Mouse (Mus musculus) hindbrain, embryonic 12.5 days (tissue): ENCODE measurements around the gene Socs4. TPM values are rescaled to one million over a fixed set of nuclear protein-coding genes. Genes with fewer than 3 reads are reported as not detected.
A peak's percentile ranks its signal among the peaks of the same experiment; 100 is the strongest.

Experiments
- ATAC-seq: fragments of 200-750 bp; cut with Nextera tagmentation; 2 replicates; pipeline ENCODE4 v1.8.0; 2017; ENCODE audit warnings: moderate TSS enrichment; ENCODE audit not compliant: low FRiP score
- H3K27ac ChIP-seq: fragments of 300-500 bp; sonication (generic); 2 replicates; pipeline ENCODE4 v1.5.1; 2016; ENCODE audit warnings: mild to moderate bottlenecking
- H3K27me3 ChIP-seq: fragments of 300-500 bp; sonication (generic); 2 replicates; pipeline ENCODE4 v1.6.1; 2016; ENCODE audit warnings: mild to moderate bottlenecking
- H3K36me3 ChIP-seq: fragments of 300-500 bp; sonication (generic); 2 replicates; pipeline ENCODE4 v1.6.1; 2016; ENCODE audit warnings: mild to moderate bottlenecking
- H3K4me1 ChIP-seq: fragments of 300-500 bp; sonication (generic); 2 replicates; pipeline ENCODE4 v1.6.1; 2016
- H3K4me2 ChIP-seq: fragments of 300-500 bp; sonication (generic); replicated peaks from 2 replicates; pipeline ENCODE4 v1.6.1; 2016; ENCODE audit warnings: mild to moderate bottlenecking
- H3K4me3 ChIP-seq: fragments of 300-500 bp; sonication (generic); 2 replicates; pipeline ENCODE4 v1.5.1; 2016; ENCODE audit warnings: mild to moderate bottlenecking
- H3K9ac ChIP-seq: fragments of 300-500 bp; sonication (generic); 2 replicates; pipeline ENCODE4 v1.6.1; 2016; ENCODE audit warnings: mild to moderate bottlenecking, moderate library complexity
- H3K9me3 ChIP-seq: fragments of 300-500 bp; sonication (generic); replicated peaks from 2 replicates; pipeline ENCODE4 v1.6.1; 2016; ENCODE audit warnings: mild to moderate bottlenecking
- WGBS: fragments of 180-500 bp; shearing (Covaris S2); methylation state at CpG from one replicate; pipeline ENCODE4 v1.1.7; 2016; 5-methylcytosine and 5-hydroxymethylcytosine counted together
- polyA plus RNA-seq: library from polyadenylated mRNA; unstranded; fragments of >200 nt; fragmentation: Nextera tagmentation; extraction: Ambion mirVana; gene quantifications from 2 replicates; pipeline ENCODE4 v1.2.1, GENCODE M21; 2016

Gene Socs4
- polyA plus RNA-seq, 1 experiment from 2014 or later = 3.9 TPM

DNA sequence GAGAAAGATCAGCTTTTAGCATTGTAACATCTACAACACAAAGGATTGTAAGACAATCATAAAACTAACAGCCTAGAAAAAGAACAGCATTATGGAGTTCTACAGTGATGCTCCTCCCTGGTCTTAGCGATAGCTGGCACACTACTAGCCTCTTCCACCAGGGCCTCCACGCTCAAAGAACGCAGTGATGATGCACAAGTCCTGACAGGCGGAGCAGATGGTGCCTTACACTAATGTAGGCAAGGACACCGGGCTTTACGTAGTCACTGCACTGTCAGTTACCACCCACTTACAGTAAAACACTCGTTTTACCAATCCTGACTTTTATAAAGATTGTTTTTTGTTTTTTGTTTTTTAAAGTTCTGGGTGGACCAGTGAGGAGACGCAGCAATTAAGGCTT lies 10.9 kb upstream of the Socs4 start:
- WGBS = 93% methylated on average over 8 of the region's 8 CpGs
- H3K9me3 ChIP-seq = no peaks in the 10 kb centered on the region
- H3K4me3 ChIP-seq = no peak overlapping the region
- no peak for ATAC-seq
- no peaks in the 10 kb centered on the region for H3K27me3 ChIP-seq
- H3K4me1 ChIP-seq = no peaks in the 10 kb centered on the region
- H3K9ac ChIP-seq = no peak overlapping the region
- no peak overlapping the region for H3K27ac ChIP-seq
- no peak overlapping the region for H3K4me2 ChIP-seq
- H3K36me3 ChIP-seq = peaks cover 53% of the 10 kb centered on the region

DNA sequence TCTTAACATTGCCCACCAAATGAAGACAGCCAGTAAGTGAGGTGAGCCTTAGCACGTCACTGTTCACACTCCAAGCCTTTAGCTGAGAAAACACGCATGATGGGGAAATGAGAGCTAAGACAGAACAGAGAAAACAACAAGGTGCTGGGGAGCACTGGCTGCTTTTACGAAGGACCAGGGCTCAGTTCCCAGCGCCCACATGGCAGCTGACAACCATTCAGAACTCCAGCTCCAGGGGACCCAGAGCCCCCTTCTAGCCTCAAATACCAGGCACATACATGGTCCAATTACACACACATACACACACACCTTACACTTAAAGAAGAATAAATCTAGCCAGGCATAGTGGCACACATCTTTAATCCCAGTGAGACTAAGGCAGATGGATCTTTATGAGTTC lies 7.7 kb upstream of the Socs4 start:
- Histone ChIP-seq H3K4me3 (no peak overlapping the region), H3K36me3 (peaks cover 55% of the 10 kb centered on the region), H3K4me1 (no peaks in the 10 kb centered on the region), H3K27me3 (no peaks in the 10 kb centered on the region), H3K9ac (no peak overlapping the region), H3K27ac (no peak overlapping the region), H3K4me2 (no peak overlapping the region), H3K9me3 (no peaks in the 10 kb centered on the region)
- no peak for ATAC-seq
- WGBS = 94% methylated on average over 4 of the region's 4 CpGs

GRCm38 (mm10) chr14:47269706-47270105 lies 7.0 kb upstream of the Socs4 start:
- no peak for ATAC-seq
- no peaks in the 10 kb centered on the region for H3K9me3 ChIP-seq
- no peak overlapping the region for H3K4me2 ChIP-seq
- no peak overlapping the region for H3K4me3 ChIP-seq
- no peak overlapping the region for H3K9ac ChIP-seq
- peaks cover 55% of the 10 kb centered on the region for H3K36me3 ChIP-seq
- no peaks in the 10 kb centered on the region for H3K27me3 ChIP-seq
- 0 out of 2 replicates have a peak, but pooled peaks cover 2% of the 10 kb centered on the region for H3K4me1 ChIP-seq
- WGBS = 97% methylated on average over 2 of the region's 2 CpGs
- H3K27ac ChIP-seq = no peak overlapping the region

DNA sequence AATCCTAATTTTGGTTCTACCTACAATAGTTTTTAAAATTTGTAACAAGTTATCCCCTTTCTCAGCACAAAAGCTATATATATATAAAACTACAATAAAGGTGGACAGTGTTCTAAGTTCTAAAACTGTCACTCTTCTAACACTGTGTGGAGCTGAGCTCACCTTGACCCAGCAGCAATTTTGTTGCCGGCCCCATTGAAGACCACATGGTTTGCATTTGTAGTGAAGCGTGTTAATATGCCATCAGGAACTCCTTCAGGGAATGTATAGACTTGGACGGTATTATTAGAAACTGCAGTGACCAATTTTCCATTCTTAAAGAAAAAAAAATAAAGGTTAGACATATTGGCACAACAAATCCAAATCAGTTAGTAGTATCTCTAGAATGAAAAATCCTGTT lies 3.0 kb upstream of the Socs4 start:
- Histone ChIP-seq H3K4me1 (peaks cover 12% of the 10 kb centered on the region), H3K27ac (no peak overlapping the region), H3K4me3 (no peak overlapping the region), H3K36me3 (peaks cover 28% of the 10 kb centered on the region), H3K9me3 (no peaks in the 10 kb centered on the region), H3K4me2 (no peak overlapping the region), H3K27me3 (no peaks in the 10 kb centered on the region), H3K9ac (no peak overlapping the region)
- no peak for ATAC-seq
- 76% methylated on average over 3 of the region's 3 CpGs for WGBS

DNA sequence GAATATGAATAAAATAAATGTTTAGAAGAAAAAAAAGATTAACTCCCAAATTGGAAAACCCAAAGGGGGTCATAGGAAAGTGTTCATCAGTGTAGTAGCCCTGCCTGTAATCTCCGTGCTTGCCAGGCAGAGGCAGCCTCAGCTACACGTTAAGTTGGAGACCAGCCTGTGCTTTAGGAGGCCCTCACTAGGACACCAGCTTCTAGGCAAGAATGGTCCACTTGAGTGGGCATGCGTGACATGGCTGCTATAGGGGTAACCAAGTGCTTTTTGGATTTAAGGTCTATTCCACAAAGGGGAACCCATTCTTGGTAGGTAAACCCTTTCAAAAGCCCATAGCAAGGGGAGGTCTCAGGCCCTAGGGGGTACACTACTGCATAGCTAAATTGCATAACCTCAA lies 1.3 kb upstream of the Socs4 start:
- H3K27me3 ChIP-seq = no peaks in the 10 kb centered on the region
- ATAC-seq = no peak
- peaks cover 19% of the 10 kb centered on the region; the same call in 1 of the 2 replicates for H3K36me3 ChIP-seq
- H3K4me3 ChIP-seq = peak overlapping the region; percentile 86
- H3K9ac ChIP-seq = no peak overlapping the region
- peaks cover 12% of the 10 kb centered on the region for H3K4me1 ChIP-seq
- no peak overlapping the region for H3K27ac ChIP-seq
- WGBS = 19% methylated on average over 3 of the region's 3 CpGs
- no peaks in the 10 kb centered on the region for H3K9me3 ChIP-seq
- H3K4me2 ChIP-seq = peak overlapping the region; percentile 65

- H3K4me3 ChIP-seq = peak overlapping the region; percentile 86
Observed at GRCm38 (mm10) chr14:47276036-47276603, 611 bp upstream of the Socs4 start.

DNA sequence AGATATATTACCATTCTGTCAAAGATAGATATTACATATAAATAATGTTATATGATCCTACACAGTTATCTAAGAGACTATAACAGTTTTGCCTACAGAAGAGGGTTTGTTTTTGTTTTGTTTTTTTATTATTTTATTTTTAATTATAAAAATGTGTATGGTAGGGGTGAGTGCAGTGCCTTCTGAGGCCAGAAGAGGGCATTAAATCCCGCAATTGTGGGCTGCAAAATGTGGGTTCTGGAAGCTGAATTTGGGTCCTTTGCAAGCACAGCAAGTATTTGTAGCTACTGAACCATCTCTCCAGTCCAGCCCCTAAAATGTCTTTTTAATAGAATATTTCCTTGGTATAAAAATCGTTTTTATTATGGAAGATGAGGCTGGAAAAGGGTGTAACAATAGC lies 2.3 kb downstream of the Socs4 start:
- Histone ChIP-seq H3K4me2 (no peak overlapping the region), H3K9me3 (no peaks in the 10 kb centered on the region), H3K36me3 (0 out of 2 replicates have a peak, but pooled peaks cover 3% of the 10 kb centered on the region), H3K4me3 (no peak overlapping the region), H3K9ac (no peak overlapping the region), H3K27ac (no peak overlapping the region), H3K27me3 (no peaks in the 10 kb centered on the region), H3K4me1 (peaks cover 12% of the 10 kb centered on the region)
- 82% methylated on average over 2 of the region's 2 CpGs for WGBS
- ATAC-seq = no peak

More at GRCm38 (mm10) chr14:47276036-47276603, 611 bp upstream of the Socs4 start:
- Histone ChIP-seq H3K27ac (peak overlapping the region; percentile 97), H3K9me3 (no peaks in the 10 kb centered on the region), H3K4me2 (peak overlapping the region; percentile 65), H3K9ac (peak overlapping the region; percentile 90), H3K36me3 (peaks cover 14% of the 10 kb centered on the region; the same call in 1 of the 2 replicates), H3K4me1 (peaks cover 12% of the 10 kb centered on the region), H3K27me3 (no peaks in the 10 kb centered on the region)
- ATAC-seq = peak; percentile 7
- WGBS = 3% methylated on average over 22 of the region's 22 CpGs

DNA sequence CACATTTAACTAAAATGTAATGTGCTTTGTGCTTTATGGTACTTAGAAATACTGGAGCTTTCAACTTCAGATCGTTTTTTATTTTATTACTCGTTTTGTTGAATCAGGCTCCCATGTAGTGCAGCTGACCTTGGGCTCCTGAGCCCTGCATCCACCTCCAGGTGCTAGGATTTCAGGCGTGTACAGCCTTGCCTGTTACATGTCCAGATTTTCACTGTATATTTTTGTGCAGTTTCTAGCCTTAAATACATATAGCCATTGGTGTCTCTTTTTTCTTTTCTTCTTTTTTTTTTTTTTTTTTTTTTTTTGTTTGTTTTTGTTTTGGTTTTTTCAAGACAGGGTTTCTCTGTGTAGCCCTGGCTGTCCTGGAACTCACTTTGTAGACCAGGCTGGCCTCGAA lies 4.8 kb downstream of the Socs4 start:
- Histone ChIP-seq H3K4me1 (peaks cover 4% of the 10 kb centered on the region; the same call in 1 of the 2 replicates), H3K27me3 (no peaks in the 10 kb centered on the region), H3K4me3 (no peak overlapping the region), H3K27ac (no peak overlapping the region), H3K9me3 (no peaks in the 10 kb centered on the region), H3K9ac (no peak overlapping the region), H3K36me3 (0 out of 2 replicates have a peak, but pooled peaks cover 3% of the 10 kb centered on the region), H3K4me2 (no peak overlapping the region)
- ATAC-seq = no peak
- WGBS = 92% methylated on average over 4 of the region's 4 CpGs

DNA sequence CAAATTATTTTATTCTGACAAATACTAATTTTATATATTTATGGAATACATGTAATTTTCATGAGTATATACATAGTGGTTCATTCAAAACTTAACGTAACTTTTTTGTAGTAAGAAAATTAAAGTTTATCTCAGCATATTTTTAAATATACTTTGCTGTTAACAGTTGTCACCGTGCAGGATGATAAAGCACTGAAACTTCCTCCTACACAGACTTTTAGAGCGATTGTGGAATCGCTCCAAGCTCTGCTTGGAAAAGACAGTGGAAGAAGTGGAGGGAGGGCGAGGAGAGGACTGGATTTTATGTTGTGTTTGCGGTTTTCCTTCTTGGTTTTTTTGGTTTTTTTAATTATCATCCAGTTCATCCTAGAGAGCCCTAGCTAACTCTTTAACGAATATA lies 6.8 kb downstream of the Socs4 start:
- no peak overlapping the region for H3K27ac ChIP-seq
- no peak overlapping the region for H3K4me2 ChIP-seq
- ATAC-seq = no peak
- H3K4me1 ChIP-seq = no peaks in the 10 kb centered on the region
- no peaks in the 10 kb centered on the region for H3K27me3 ChIP-seq
- no peak overlapping the region for H3K9ac ChIP-seq
- no peak overlapping the region for H3K4me3 ChIP-seq
- WGBS = 92% methylated on average over 7 of the region's 7 CpGs
- H3K36me3 ChIP-seq = 0 out of 2 replicates have a peak, but pooled peaks cover 3% of the 10 kb centered on the region
- H3K9me3 ChIP-seq = no peaks in the 10 kb centered on the region

- ATAC-seq = no peak
- H3K4me2 ChIP-seq = no peak overlapping the region
- WGBS = 93% methylated on average over 2 of the region's 2 CpGs
- no peak overlapping the region for H3K4me3 ChIP-seq
- no peaks in the 10 kb centered on the region for H3K9me3 ChIP-seq
- H3K36me3 ChIP-seq = peaks cover 8% of the 10 kb centered on the region
- no peaks in the 10 kb centered on the region for H3K27me3 ChIP-seq
- H3K9ac ChIP-seq = no peak overlapping the region
- no peak overlapping the region for H3K27ac ChIP-seq
- H3K4me1 ChIP-seq = no peaks in the 10 kb centered on the region
Observed at GRCm38 (mm10) chr14:47285271-47285670, 8.5 kb downstream of the Socs4 start.

DNA sequence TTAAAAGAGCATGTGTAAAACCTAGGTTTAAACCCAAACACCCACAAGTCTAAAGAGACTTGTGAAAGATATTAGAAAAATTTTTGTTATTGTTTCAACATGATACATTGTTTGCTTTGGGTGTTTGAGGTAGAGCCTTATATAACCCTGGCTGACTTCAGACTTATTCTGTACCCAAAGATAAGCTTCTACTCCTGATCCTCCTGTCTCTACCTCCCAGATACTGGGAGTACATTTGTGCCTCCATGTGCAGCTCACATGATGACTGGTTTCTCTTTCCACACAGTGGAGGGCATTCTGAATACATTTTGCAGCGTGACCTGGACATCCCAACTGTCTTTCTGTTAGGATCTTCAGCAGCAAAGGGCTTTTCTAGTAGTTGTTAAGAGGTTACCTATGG lies 9.5 kb downstream of the Socs4 start:
- no peak for ATAC-seq
- no peaks in the 10 kb centered on the region for H3K27me3 ChIP-seq
- no peak overlapping the region for H3K4me3 ChIP-seq
- H3K9ac ChIP-seq = no peak overlapping the region
- H3K36me3 ChIP-seq = peaks cover 10% of the 10 kb centered on the region
- H3K9me3 ChIP-seq = no peaks in the 10 kb centered on the region
- no peak overlapping the region for H3K27ac ChIP-seq
- 86% methylated on average over 1 of the region's 1 CpGs for WGBS
- no peak overlapping the region for H3K4me2 ChIP-seq
- H3K4me1 ChIP-seq = no peaks in the 10 kb centered on the region

DNA sequence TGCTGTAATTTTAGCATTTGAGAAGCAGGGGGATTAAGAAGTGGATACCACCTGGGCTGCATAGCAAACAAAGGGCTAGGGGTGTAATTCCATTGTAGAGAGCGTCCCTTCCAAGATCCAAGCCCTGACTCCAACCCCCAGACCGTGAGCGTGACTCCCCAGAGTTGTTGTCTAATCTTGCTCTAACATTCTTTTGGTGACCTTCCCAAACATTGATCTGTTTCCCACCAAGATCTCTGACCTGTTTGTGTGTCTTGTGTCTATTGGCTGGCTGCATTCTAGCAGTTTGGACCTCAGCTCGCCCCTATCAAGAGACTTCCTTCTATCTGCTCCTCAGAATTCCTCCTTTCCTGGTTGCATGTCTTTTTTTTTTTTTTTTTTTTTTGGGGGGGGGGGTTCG lies 10.3 kb downstream of the Socs4 start:
- no peak overlapping the region for H3K4me3 ChIP-seq
- H3K9ac ChIP-seq = no peak overlapping the region
- H3K4me2 ChIP-seq = no peak overlapping the region
- H3K27ac ChIP-seq = no peak overlapping the region
- no peak for ATAC-seq
- no peaks in the 10 kb centered on the region for H3K9me3 ChIP-seq
- H3K4me1 ChIP-seq = no peaks in the 10 kb centered on the region
- H3K36me3 ChIP-seq = peaks cover 10% of the 10 kb centered on the region
- WGBS = 82% methylated on average over 5 of the region's 5 CpGs
- no peaks in the 10 kb centered on the region for H3K27me3 ChIP-seq

DNA sequence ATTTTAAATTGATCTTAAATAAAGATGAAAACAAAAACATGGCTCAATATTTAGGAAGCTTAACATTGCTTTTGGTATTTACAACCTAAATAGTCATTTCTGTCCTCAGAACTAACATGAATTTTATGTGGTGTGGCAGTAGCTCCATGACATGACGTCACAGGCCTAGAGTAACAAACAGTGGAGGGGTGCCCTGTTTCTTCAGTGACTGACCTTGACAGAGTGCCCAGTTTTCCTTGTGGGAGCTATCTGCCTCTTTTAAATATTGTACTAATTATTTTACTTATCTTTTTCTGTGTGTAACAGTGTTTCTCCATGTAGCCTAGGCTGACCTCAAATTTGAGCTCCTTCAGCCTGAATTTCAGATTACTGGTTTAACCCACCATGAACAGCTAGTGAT lies 15.0 kb downstream of the Socs4 start:
- Histone ChIP-seq H3K36me3 (peaks cover 10% of the 10 kb centered on the region), H3K9ac (no peak overlapping the region), H3K27ac (no peak overlapping the region), H3K4me2 (no peak overlapping the region), H3K27me3 (no peaks in the 10 kb centered on the region), H3K4me3 (no peak overlapping the region), H3K4me1 (no peaks in the 10 kb centered on the region), H3K9me3 (no peaks in the 10 kb centered on the region)
- WGBS = 87% methylated on average over 1 of the region's 1 CpGs
- ATAC-seq = no peak
